Mouse (Mus musculus): Measurements from ENCODE around the gene Nampt.
"Not testable (repeated sequence)": the region's sequence is repeated elsewhere in the genome, so short reads cannot be mapped to it uniquely, and the experiment has no call there.

The Nampt gene

GRCm38 (mm10) chr12:32846325-32846724, 27.0 kb downstream of the Nampt start:
- DNase-seq, result no peak

- no peak for DNase-seq
Observed at GRCm38 (mm10) chr12:32853757-32854156, 34.4 kb downstream of the Nampt start.

GRCm38 (mm10) chr12:32854866-32855265, 35.5 kb downstream of the Nampt start:
- no peak for DNase-seq

- DNase-seq, result no peak
Observed at GRCm38 (mm10) chr12:32855398-32855797, 36.1 kb downstream of the Nampt start.

- no peak for DNase-seq
Observed at GRCm38 (mm10) chr12:32856707-32857511, 37.6 kb downstream of the Nampt start.

- DNase-seq, result no peak
Observed at GRCm38 (mm10) chr12:32858444-32858843, 39.1 kb downstream of the Nampt start.

- DNase-seq, result no peak
Observed at GRCm38 (mm10) chr12:32860820-32861219, 41.5 kb downstream of the Nampt start.

- DNase-seq, result no peak
Observed at GRCm38 (mm10) chr12:32870815-32871214, 51.5 kb downstream of the Nampt start.

GRCm38 (mm10) chr12:32877500-32877899, 58.2 kb downstream of the Nampt start:
- DNase-seq, result no peak

- no peak for DNase-seq
Observed at GRCm38 (mm10) chr12:32877964-32878571, 58.7 kb downstream of the Nampt start.

- no peak for DNase-seq
Observed at GRCm38 (mm10) chr12:32879371-32879770, 60.0 kb downstream of the Nampt start.

- no peak for DNase-seq
Observed at GRCm38 (mm10) chr12:32884356-32884755, 65.0 kb downstream of the Nampt start.

GRCm38 (mm10) chr12:32885041-32885440, 65.7 kb downstream of the Nampt start:
- DNase-seq, result no peak

GRCm38 (mm10) chr12:32886353-32886752, 67.0 kb downstream of the Nampt start:
- DNase-seq, result no peak

GRCm38 (mm10) chr12:32888226-32888625, 68.9 kb downstream of the Nampt start:
- no peak for DNase-seq

- no peak for DNase-seq
Observed at GRCm38 (mm10) chr12:32889846-32890245, 70.5 kb downstream of the Nampt start.

- no peak for DNase-seq
Observed at GRCm38 (mm10) chr12:32890455-32890854, 71.1 kb downstream of the Nampt start.

GRCm38 (mm10) chr12:32891271-32891670, 71.9 kb downstream of the Nampt start:
- DNase-seq, result not testable (repeated sequence)

- DNase-seq, result no peak
Observed at GRCm38 (mm10) chr12:32893212-32893611, 73.9 kb downstream of the Nampt start.

- no peak for DNase-seq
Observed at GRCm38 (mm10) chr12:32895806-32896205, 76.5 kb downstream of the Nampt start.

GRCm38 (mm10) chr12:32896496-32896895, 77.2 kb downstream of the Nampt start:
- peak; percentile 33 for DNase-seq

GRCm38 (mm10) chr12:32897199-32898120, 78.1 kb downstream of the Nampt start:
- peak; percentile 82 for DNase-seq

- no peak for DNase-seq
Observed at GRCm38 (mm10) chr12:32901005-32901404, 81.7 kb downstream of the Nampt start.
